Mouse (Mus musculus) kidney, postnatal 0 days (tissue): Measurements from ENCODE around the gene Knop1. TPM values are rescaled to one million over a fixed set of nuclear protein-coding genes. Genes with fewer than 3 reads are reported as not detected.

Experiments
- ATAC-seq: fragments of 200-750 bp; cut with Nextera tagmentation; replicated peaks from 2 replicates; pipeline ENCODE4 v1.8.0; 2017; ENCODE audit warnings: low read depth, moderate number of reproducible peaks, moderate TSS enrichment, moderate library complexity; ENCODE audit not compliant: low FRiP score
- DNase-seq: peaks from one replicate; pipeline ENCODE4 v3.0.0-alpha.2; 2016; ENCODE audit warnings: low spot score
- H3K27ac ChIP-seq: fragments of 300-500 bp; sonication (generic); 2 replicates; pipeline ENCODE4 v1.5.1; 2014; ENCODE audit warnings: mild to moderate bottlenecking
- H3K27me3 ChIP-seq: fragments of 300-500 bp; sonication (generic); 2 replicates; pipeline ENCODE4 v1.6.1; 2014; ENCODE audit warnings: low read length, mixed read lengths; ENCODE audit not compliant: insufficient read depth
- H3K36me3 ChIP-seq: fragments of 300-500 bp; sonication (generic); 2 replicates; pipeline ENCODE4 v1.6.1; 2014; ENCODE audit warnings: low read length, mixed read lengths; ENCODE audit not compliant: insufficient read depth
- H3K4me1 ChIP-seq: fragments of 300-500 bp; sonication (generic); replicated peaks from 2 replicates; pipeline ENCODE4 v1.6.1; 2014; ENCODE audit warnings: antibody characterized with exemption, low read length, mixed read lengths; ENCODE audit not compliant: insufficient read depth
- H3K4me2 ChIP-seq: fragments of 300-500 bp; sonication (generic); 2 replicates; pipeline ENCODE4 v1.6.1; 2014; ENCODE audit warnings: mild to moderate bottlenecking, low read length, moderate library complexity, mixed read lengths
- H3K4me3 ChIP-seq: fragments of 300-500 bp; sonication (generic); replicated peaks from 2 replicates; pipeline ENCODE4 v1.5.1; 2014; ENCODE audit warnings: low read depth, low read length
- H3K9ac ChIP-seq: fragments of 300-500 bp; sonication (generic); 2 replicates; pipeline ENCODE4 v1.6.1; 2014; ENCODE audit warnings: low read depth, low read length
- H3K9me3 ChIP-seq: fragments of 300-500 bp; sonication (generic); replicated peaks from 2 replicates; pipeline ENCODE4 v1.6.1; 2016; ENCODE audit warnings: low read length, inconsistent platforms, mixed read lengths
- CTCF ChIP-seq: IDR thresholded peaks from 2 replicates; pipeline ENCODE4 v1.5.1; 2016; ENCODE audit warnings: antibody characterized with exemption, low read depth, mild to moderate bottlenecking, moderate library complexity
- WGBS: fragments of 180-500 bp; shearing (Covaris S2); extraction: QIAGEN DNeasy Blood & Tissue Kit; methylation state at CpG from one replicate; pipeline ENCODE4 v1.1.7; 2014; 5-methylcytosine and 5-hydroxymethylcytosine counted together
- polyA plus RNA-seq: library from polyadenylated mRNA; unstranded; fragments of >200 nt; fragmentation: Nextera tagmentation; extraction: Ambion mirVana; gene quantifications from 2 replicates; pipeline ENCODE4 v1.2.1, GENCODE M21; 2015

Knop1 gene
- polyA plus RNA-seq, 1 experiment from 2014 or later, result 101 TPM

GRCm38 (mm10) chr7:118850676-118851290 lies 5.3 kb downstream of the Knop1 start:
- Histone ChIP-seq H3K4me3 (no peak overlapping the region), H3K9me3 (no peaks in the 10 kb centered on the region), H3K9ac (no peak overlapping the region), H3K4me1 (peaks cover 12% of the 10 kb centered on the region; the same call in 1 of the 2 replicates), H3K27ac (no peak overlapping the region), H3K27me3 (no peaks in the 10 kb centered on the region), H3K36me3 (peaks cover 49% of the 10 kb centered on the region), H3K4me2 (no peak overlapping the region)
- DNase-seq (no peak), ATAC-seq (no peak)
- TF ChIP-seq CTCF, result no peak
- 66% methylated on average over 9 of the region's 9 CpGs for WGBS

GRCm38 (mm10) chr7:118849543-118850250 lies 6.4 kb downstream of the Knop1 start:
- H3K27me3 ChIP-seq, result no peaks in the 10 kb centered on the region
- H3K4me1 ChIP-seq, result peaks cover 12% of the 10 kb centered on the region; the same call in 1 of the 2 replicates
- TF ChIP-seq CTCF, result no peak
- no peak overlapping the region for H3K4me2 ChIP-seq
- DNase-seq (no peak), ATAC-seq (no peak)
- 68% methylated on average over 5 of the region's 5 CpGs for WGBS
- no peak overlapping the region for H3K4me3 ChIP-seq
- H3K9ac ChIP-seq, result no peak overlapping the region
- peaks cover 59% of the 10 kb centered on the region for H3K36me3 ChIP-seq
- H3K27ac ChIP-seq, result peak overlapping the region; percentile 62
- H3K9me3 ChIP-seq, result no peaks in the 10 kb centered on the region

- WGBS, result 59% methylated on average over 10 of the region's 10 CpGs
- TF ChIP-seq CTCF, result no peak
- Histone ChIP-seq H3K27me3 (no peaks in the 10 kb centered on the region), H3K9me3 (no peaks in the 10 kb centered on the region), H3K36me3 (peaks cover 68% of the 10 kb centered on the region), H3K27ac (peak overlapping the region; percentile 62; the same call in 1 of the 2 replicates), H3K4me1 (peaks cover 8% of the 10 kb centered on the region; the same call in 1 of the 2 replicates), H3K4me3 (no peak overlapping the region), H3K9ac (no peak overlapping the region), H3K4me2 (no peak overlapping the region)
- DNase-seq, result peak; percentile 7
- ATAC-seq, result peak; percentile 53; the same call in 1 of the 2 replicates
These were observed 7.3 kb downstream of the Knop1 start for GRCm38 (mm10) chr7:118848796-118849195.

- Histone ChIP-seq H3K4me1 (peaks cover 8% of the 10 kb centered on the region; the same call in 1 of the 2 replicates), H3K4me3 (no peak overlapping the region), H3K27me3 (no peaks in the 10 kb centered on the region), H3K4me2 (no peak overlapping the region), H3K36me3 (peaks cover 67% of the 10 kb centered on the region), H3K9me3 (no peaks in the 10 kb centered on the region), H3K27ac (no peak overlapping the region), H3K9ac (no peak overlapping the region)
- ATAC-seq, result no peak
- no peak for TF ChIP-seq CTCF
- DNase-seq, result no peak
- 88% methylated on average over 4 of the region's 4 CpGs for WGBS
These were observed 9.7 kb downstream of the Knop1 start for GRCm38 (mm10) chr7:118846329-118846728.

- DNase-seq (no peak), ATAC-seq (no peak)
- WGBS, result 78% methylated on average over 5 of the region's 5 CpGs
- Histone ChIP-seq H3K4me1 (peaks cover 4% of the 10 kb centered on the region; the same call in 1 of the 2 replicates), H3K36me3 (peaks cover 70% of the 10 kb centered on the region), H3K4me2 (no peak overlapping the region), H3K27me3 (no peaks in the 10 kb centered on the region), H3K4me3 (no peak overlapping the region), H3K9ac (no peak overlapping the region), H3K9me3 (no peaks in the 10 kb centered on the region), H3K27ac (no peak overlapping the region)
- TF ChIP-seq CTCF, result no peak
These were observed 10.9 kb downstream of the Knop1 start for GRCm38 (mm10) chr7:118845141-118845540.

GRCm38 (mm10) chr7:118842938-118843337 lies 13.1 kb downstream of the Knop1 start:
- Histone ChIP-seq H3K9me3 (no peaks in the 10 kb centered on the region), H3K27me3 (no peaks in the 10 kb centered on the region), H3K27ac (no peak overlapping the region), H3K4me3 (no peak overlapping the region), H3K4me2 (no peak overlapping the region), H3K4me1 (no peaks in the 10 kb centered on the region), H3K36me3 (peaks cover 62% of the 10 kb centered on the region), H3K9ac (no peak overlapping the region)
- no peak for TF ChIP-seq CTCF
- DNase-seq (no peak), ATAC-seq (no peak)
- 82% methylated on average over 4 of the region's 4 CpGs for WGBS
